Mouse (Mus musculus) lung, embryonic 14.5 days (tissue): Measurements from ENCODE around the gene Btbd8. TPM values are rescaled to one million over a fixed set of nuclear protein-coding genes. Genes with fewer than 3 reads are reported as not detected.
A peak's percentile ranks its signal among the peaks of the same experiment; 100 is the strongest.

Experiments
- ATAC-seq: fragments of 200-750 bp; cut with Nextera tagmentation; 2 replicates; pipeline ENCODE4 v1.8.0; 2017; ENCODE audit warnings: mild to moderate bottlenecking, moderate TSS enrichment, moderate library complexity; ENCODE audit not compliant: insufficient read depth
- DNase-seq: peaks from one replicate; pipeline ENCODE4 v3.0.0-alpha.2; 2015
- H3K27ac ChIP-seq: fragments of 300-500 bp; sonication (generic); 2 replicates; pipeline ENCODE4 v1.5.1; 2014; ENCODE audit warnings: low read depth, mild to moderate bottlenecking, moderate library complexity
- H3K27me3 ChIP-seq: fragments of 300-500 bp; sonication (generic); 2 replicates; pipeline ENCODE4 v1.6.1; 2014; ENCODE audit warnings: low read length, control low read depth; ENCODE audit not compliant: insufficient read depth
- H3K36me3 ChIP-seq: fragments of 300-500 bp; sonication (generic); 2 replicates; pipeline ENCODE4 v1.6.1; 2014; ENCODE audit warnings: control low read depth; ENCODE audit not compliant: insufficient read depth
- H3K4me1 ChIP-seq: fragments of 300-500 bp; sonication (generic); 2 replicates; pipeline ENCODE4 v1.6.1; 2014; ENCODE audit warnings: antibody characterized with exemption, control low read depth; ENCODE audit not compliant: insufficient read depth
- H3K4me2 ChIP-seq: fragments of 300-500 bp; sonication (generic); 2 replicates; pipeline ENCODE4 v1.6.1; 2014; ENCODE audit warnings: mild to moderate bottlenecking
- H3K4me3 ChIP-seq: fragments of 300-500 bp; sonication (generic); 2 replicates; pipeline ENCODE4 v1.5.1; 2014; ENCODE audit warnings: low read depth, low read length
- H3K9ac ChIP-seq: fragments of 300-500 bp; sonication (generic); 2 replicates; pipeline ENCODE4 v1.6.1; 2014
- H3K9me3 ChIP-seq: fragments of 300-500 bp; sonication (generic); 2 replicates; pipeline ENCODE4 v1.6.1; 2016; ENCODE audit warnings: low read depth, low read length, control low read depth
- CTCF ChIP-seq: IDR thresholded peaks from 2 replicates; pipeline ENCODE4 v1.5.1; 2016; ENCODE audit warnings: antibody characterized with exemption, low read depth
- WGBS: fragments of 180-500 bp; shearing (Covaris S2); extraction: QIAGEN DNeasy Blood & Tissue Kit; methylation state at CpG from one replicate; pipeline ENCODE4 v1.1.7; 2014; 5-methylcytosine and 5-hydroxymethylcytosine counted together
- polyA plus RNA-seq: library from polyadenylated mRNA; unstranded; fragments of >200 nt; fragmentation: Nextera tagmentation; extraction: Ambion mirVana; gene quantifications from 2 replicates; pipeline ENCODE4 v1.2.1, GENCODE M21; 2014

Btbd8 gene
- polyA plus RNA-seq, 1 experiment from 2014 or later = 4.3 TPM

DNA sequence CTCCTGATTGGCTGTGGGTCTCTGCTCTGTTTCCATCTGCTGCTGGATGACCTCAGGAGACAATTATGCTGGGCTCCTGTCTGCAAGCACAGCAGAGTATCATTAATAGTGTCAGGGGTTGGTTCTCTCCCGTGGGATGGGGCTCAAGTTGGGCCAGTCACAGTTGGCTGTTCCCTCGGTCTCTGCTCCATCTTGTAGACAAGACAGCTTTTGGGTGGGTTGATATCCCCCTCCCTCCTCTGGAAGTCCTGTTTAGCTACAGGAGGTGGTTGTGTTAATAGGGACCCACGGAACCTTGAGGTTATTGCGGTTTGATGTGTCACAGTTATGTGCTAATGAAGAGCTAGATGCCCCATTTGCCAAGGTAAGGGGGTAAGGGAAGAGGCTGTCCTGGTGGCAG lies 51.2 kb downstream of the Btbd8 start:
- H3K27ac ChIP-seq = no peak overlapping the region
- H3K9ac ChIP-seq = no peak overlapping the region
- no peak for DNase-seq
- no peaks in the 10 kb centered on the region for H3K9me3 ChIP-seq
- no peak overlapping the region for H3K4me3 ChIP-seq
- H3K27me3 ChIP-seq = no peaks in the 10 kb centered on the region
- 53% methylated on average over 4 of the region's 4 CpGs for WGBS
- no peak for TF ChIP-seq CTCF
- H3K4me1 ChIP-seq = no peaks in the 10 kb centered on the region
- H3K4me2 ChIP-seq = no peak overlapping the region
- H3K36me3 ChIP-seq = 0 out of 2 replicates have a peak, but pooled peaks cover 3% of the 10 kb centered on the region
- no peak for ATAC-seq

- Histone ChIP-seq H3K27me3 (no peaks in the 10 kb centered on the region), H3K4me2 (no peak overlapping the region), H3K9ac (no peak overlapping the region), H3K4me3 (no peak overlapping the region), H3K36me3 (0 out of 2 replicates have a peak, but pooled peaks cover 3% of the 10 kb centered on the region), H3K27ac (no peak overlapping the region), H3K9me3 (no peaks in the 10 kb centered on the region; the same call in 1 of the 2 replicates), H3K4me1 (no peaks in the 10 kb centered on the region)
- no peak for ATAC-seq
- no peak for DNase-seq
- 67% methylated on average over 9 of the region's 9 CpGs for WGBS
- TF ChIP-seq CTCF = no peak
Measured at GRCm38 (mm10) chr5:107491036-107491435, 53.2 kb downstream of the Btbd8 start.

DNA sequence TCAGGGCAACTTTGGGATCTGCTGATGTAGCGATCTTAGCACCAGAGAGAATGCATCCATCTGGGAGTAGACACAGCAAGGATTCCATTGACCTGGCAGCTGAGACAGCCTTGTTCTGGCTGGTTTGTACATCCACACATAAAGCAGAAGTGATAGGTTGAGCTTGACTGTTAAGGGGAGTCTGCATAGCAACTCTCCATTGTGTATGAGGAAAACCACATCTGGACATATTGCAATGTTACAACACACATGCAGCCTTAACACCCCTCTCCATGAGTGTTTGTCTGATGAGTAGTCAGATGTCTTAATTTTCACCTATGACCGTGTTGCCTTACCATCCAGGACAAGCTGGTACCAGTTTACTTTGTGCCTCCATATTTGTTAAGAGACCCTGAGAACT lies 54.7 kb downstream of the Btbd8 start:
- DNase-seq (no peak), ATAC-seq (no peak)
- Histone ChIP-seq H3K27ac (no peak overlapping the region), H3K36me3 (0 out of 2 replicates have a peak, but pooled peaks cover 3% of the 10 kb centered on the region), H3K9me3 (no peaks in the 10 kb centered on the region; the same call in 1 of the 2 replicates), H3K9ac (no peak overlapping the region), H3K27me3 (no peaks in the 10 kb centered on the region), H3K4me2 (no peak overlapping the region), H3K4me1 (no peaks in the 10 kb centered on the region), H3K4me3 (no peak overlapping the region)
- WGBS = 88% methylated on average over 2 of the region's 2 CpGs
- no peak for TF ChIP-seq CTCF

GRCm38 (mm10) chr5:107494759-107495158 lies 57.0 kb downstream of the Btbd8 start:
- Histone ChIP-seq H3K27ac (no peak overlapping the region), H3K4me2 (no peak overlapping the region), H3K4me1 (no peaks in the 10 kb centered on the region), H3K27me3 (no peaks in the 10 kb centered on the region), H3K9ac (no peak overlapping the region), H3K9me3 (no peaks in the 10 kb centered on the region; the same call in 1 of the 2 replicates), H3K36me3 (0 out of 2 replicates have a peak, but pooled peaks cover 3% of the 10 kb centered on the region), H3K4me3 (no peak overlapping the region)
- TF ChIP-seq CTCF = peak; percentile 34
- DNase-seq (no peak), ATAC-seq (no peak)
- 97% methylated on average over 5 of the region's 5 CpGs for WGBS

DNA sequence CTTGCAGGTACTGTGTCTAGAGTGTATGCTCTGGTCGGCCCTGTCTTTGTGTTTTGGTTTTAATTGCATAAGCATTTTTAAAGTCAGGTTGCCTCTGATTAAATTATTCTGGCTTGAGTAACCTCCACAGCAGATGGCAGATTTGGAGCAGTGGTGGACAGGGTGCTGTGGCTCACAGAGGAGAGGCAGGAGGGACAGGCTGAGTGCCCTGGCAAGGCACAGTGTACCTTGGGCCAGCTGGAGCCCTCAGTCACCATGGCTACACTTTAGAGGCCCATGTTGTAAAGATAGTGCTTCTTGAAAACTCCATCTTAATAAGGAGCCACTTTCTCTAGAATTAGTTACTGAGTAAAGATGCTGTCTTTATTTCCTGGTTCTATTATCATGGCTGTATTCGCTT lies 58.2 kb downstream of the Btbd8 start:
- no peak for TF ChIP-seq CTCF
- Histone ChIP-seq H3K36me3 (0 out of 2 replicates have a peak, but pooled peaks cover 3% of the 10 kb centered on the region), H3K27me3 (no peaks in the 10 kb centered on the region), H3K4me2 (no peak overlapping the region), H3K9me3 (no peaks in the 10 kb centered on the region; the same call in 1 of the 2 replicates), H3K4me1 (no peaks in the 10 kb centered on the region), H3K27ac (no peak overlapping the region), H3K4me3 (no peak overlapping the region), H3K9ac (no peak overlapping the region)
- WGBS = 91% methylated on average over 2 of the region's 2 CpGs
- DNase-seq (no peak), ATAC-seq (no peak)

DNA sequence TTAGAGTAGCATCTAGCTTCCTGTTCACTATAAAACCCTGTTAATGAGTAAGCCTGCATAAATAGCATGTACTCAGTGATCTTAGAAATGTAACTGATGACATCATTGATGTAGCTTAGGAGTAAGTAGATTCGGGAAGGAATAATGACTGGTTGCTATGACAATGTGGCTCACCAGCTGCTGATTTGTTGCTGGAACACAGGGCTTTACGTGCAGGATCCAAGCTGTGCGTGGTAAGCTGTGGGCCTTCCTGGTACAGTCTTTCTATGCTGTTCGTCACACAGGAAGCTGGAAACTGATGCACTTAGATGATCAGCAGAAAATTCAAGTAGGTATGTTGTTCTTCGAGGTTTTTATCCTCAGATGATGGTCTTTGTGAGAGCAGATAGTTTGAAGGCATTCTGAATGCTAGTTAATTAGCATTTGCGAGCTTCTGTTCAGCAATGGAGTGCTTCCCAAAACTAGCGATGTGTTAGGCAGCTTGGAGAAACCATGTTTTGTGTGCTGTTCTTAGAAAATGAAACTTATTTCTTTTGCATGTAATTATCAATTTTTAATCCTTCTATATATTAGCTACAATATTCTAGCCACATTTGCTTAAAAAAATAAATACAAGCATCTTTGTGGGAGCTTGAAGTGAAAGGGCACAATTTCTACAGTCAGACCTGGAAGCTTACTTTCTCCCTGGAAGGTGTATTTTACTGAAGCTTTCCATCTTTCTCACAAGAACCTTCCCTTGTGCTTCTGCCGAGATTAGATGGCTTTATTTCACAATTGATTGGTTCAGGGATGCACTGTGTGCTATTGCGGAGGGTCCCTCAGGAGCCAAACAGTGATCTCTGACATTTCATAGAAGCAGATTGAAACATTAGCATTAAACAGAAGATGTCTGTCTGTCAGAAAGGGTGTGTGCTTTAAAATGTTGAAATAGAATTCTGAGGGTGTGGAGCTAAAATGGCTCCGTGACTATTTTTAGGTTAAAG lies 60.0 kb downstream of the Btbd8 start:
- WGBS = 70% methylated on average over 10 of the region's 10 CpGs
- H3K9me3 ChIP-seq = no peaks in the 10 kb centered on the region; the same call in 1 of the 2 replicates
- H3K27me3 ChIP-seq = no peaks in the 10 kb centered on the region
- no peaks in the 10 kb centered on the region for H3K4me1 ChIP-seq
- ATAC-seq = no peak
- TF ChIP-seq CTCF = no peak
- H3K36me3 ChIP-seq = no peaks in the 10 kb centered on the region
- no peak overlapping the region for H3K9ac ChIP-seq
- H3K4me2 ChIP-seq = no peak overlapping the region
- no peak overlapping the region for H3K4me3 ChIP-seq
- H3K27ac ChIP-seq = no peak overlapping the region
- no peak for DNase-seq

- Histone ChIP-seq H3K4me3 (no peak overlapping the region), H3K27ac (no peak overlapping the region)
Measured at GRCm38 (mm10) chr5:107498806-107499310, 61.1 kb downstream of the Btbd8 start.

More at GRCm38 (mm10) chr5:107498806-107499310, 61.1 kb downstream of the Btbd8 start:
- H3K9ac ChIP-seq = no peak overlapping the region
- H3K4me2 ChIP-seq = no peak overlapping the region
- no peaks in the 10 kb centered on the region; the same call in 1 of the 2 replicates for H3K9me3 ChIP-seq
- ATAC-seq (no peak), DNase-seq (no peak)
- no peaks in the 10 kb centered on the region for H3K27me3 ChIP-seq
- no peaks in the 10 kb centered on the region for H3K36me3 ChIP-seq
- 63% methylated on average over 5 of the region's 5 CpGs for WGBS
- no peaks in the 10 kb centered on the region for H3K4me1 ChIP-seq
- no peak for TF ChIP-seq CTCF
